Mouse (Mus musculus) thymus, adult 2 months (tissue): ENCODE measurements around the gene Nppc. TPM values are rescaled to one million over a fixed set of nuclear protein-coding genes. Genes with fewer than 3 reads are reported as not detected.
A peak's percentile ranks its signal among the peaks of the same experiment; 100 is the strongest.

Experiments
- DNase-seq: peaks from one replicate; pipeline ENCODE4 v3.0.0; 2021
- H3K27ac ChIP-seq: fragments of 200-500 bp; 2 replicates; pipeline ENCODE4 v1.5.1; 2012; ENCODE audit warnings: low read length, control low read depth; ENCODE audit not compliant: control insufficient read depth, insufficient read depth
- H3K27me3 ChIP-seq: fragments of 200-500 bp; 2 replicates; pipeline ENCODE4 v1.6.1; 2012; ENCODE audit warnings: mild to moderate bottlenecking, low read length, moderate library complexity, mixed read lengths; ENCODE audit not compliant: control insufficient read depth, insufficient read depth
- H3K36me3 ChIP-seq: fragments of 200-500 bp; 2 replicates; pipeline ENCODE4 v1.6.1; 2012; ENCODE audit warnings: mild to moderate bottlenecking, low read length, moderate library complexity; ENCODE audit not compliant: control insufficient read depth, insufficient read depth
- H3K4me1 ChIP-seq: fragments of 200-500 bp; replicated peaks from 2 replicates; pipeline ENCODE4 v1.6.1; 2012; ENCODE audit warnings: low read length; ENCODE audit not compliant: control insufficient read depth, insufficient read depth
- H3K4me3 ChIP-seq: fragments of 200-500 bp; 2 replicates; pipeline ENCODE4 v1.5.1; 2012; ENCODE audit warnings: mild to moderate bottlenecking, low read length, control low read depth, moderate library complexity; ENCODE audit not compliant: control insufficient read depth, insufficient read depth
- CTCF ChIP-seq: fragments of 200-500 bp; IDR thresholded peaks from 2 replicates; pipeline ENCODE4 v1.5.1; 2012; ENCODE audit warnings: mild to moderate bottlenecking, control low read depth, low read length, moderate library complexity, borderline replicate concordance; ENCODE audit not compliant: control insufficient read depth, poor library complexity, insufficient read depth; ENCODE audit errors: extremely low read depth
- POLR2A ChIP-seq: fragments of 200-500 bp; IDR thresholded peaks from 2 replicates; pipeline ENCODE4 v1.6.1; 2012; ENCODE audit warnings: mild to moderate bottlenecking, low read length, control low read depth, moderate library complexity; ENCODE audit not compliant: control insufficient read depth, poor library complexity, insufficient read depth; ENCODE audit errors: extremely low read depth
- WGBS: fragments of 180-500 bp; shearing (Covaris S2); methylation state at CpG from one replicate; pipeline ENCODE4 v1.1.7; 2018; 5-methylcytosine and 5-hydroxymethylcytosine counted together
- polyA plus RNA-seq: library from polyadenylated mRNA; depleted of rRNA; stranded (reverse); fragments of >200 nt; gene quantifications from 2 replicates; pipeline ENCODE4 v1.2.3, GENCODE M21; 2012

Gene Nppc
- polyA plus RNA-seq, 1 experiment = 0.89 TPM

- Histone ChIP-seq H3K27ac (no peak overlapping the region), H3K36me3 (no peaks in the 10 kb centered on the region), H3K27me3 (no peaks in the 10 kb centered on the region), H3K4me1 (no peaks in the 10 kb centered on the region), H3K4me3 (no peak overlapping the region)
- WGBS = 85% methylated on average over 5 of the region's 5 CpGs
- TF ChIP-seq CTCF (no peak), POLR2A (no peak)
- DNase-seq = no peak
These were observed 20.7 kb upstream of the Nppc start for GRCm38 (mm10) chr1:86691027-86691426.

DNA sequence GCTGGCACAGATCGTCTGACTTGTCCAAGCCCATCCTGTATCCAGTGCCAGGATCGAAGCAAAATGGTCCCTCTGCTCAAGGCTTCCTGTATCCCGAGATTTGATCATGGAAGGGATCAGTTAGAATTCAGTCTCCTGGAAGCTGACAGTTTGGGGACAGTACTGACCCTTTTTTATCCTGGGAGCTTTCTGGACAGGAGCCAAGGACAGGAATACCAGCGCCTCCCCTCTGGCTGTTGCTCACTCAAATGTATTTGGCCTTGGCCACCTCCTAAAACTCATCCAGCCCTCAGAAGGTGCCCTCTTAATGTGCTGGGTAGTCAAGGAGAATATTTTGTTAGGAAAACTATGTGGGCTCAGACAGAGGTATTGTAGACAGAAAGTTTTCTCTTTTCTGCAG, 16.9 kb upstream of the Nppc start:
- Histone ChIP-seq H3K36me3 (no peaks in the 10 kb centered on the region), H3K27me3 (no peaks in the 10 kb centered on the region), H3K27ac (no peak overlapping the region), H3K4me3 (no peak overlapping the region), H3K4me1 (no peaks in the 10 kb centered on the region)
- no peak for DNase-seq
- 91% methylated on average over 4 of the region's 4 CpGs for WGBS
- no peak for TF ChIP-seq CTCF
- no peak for TF ChIP-seq POLR2A

DNA sequence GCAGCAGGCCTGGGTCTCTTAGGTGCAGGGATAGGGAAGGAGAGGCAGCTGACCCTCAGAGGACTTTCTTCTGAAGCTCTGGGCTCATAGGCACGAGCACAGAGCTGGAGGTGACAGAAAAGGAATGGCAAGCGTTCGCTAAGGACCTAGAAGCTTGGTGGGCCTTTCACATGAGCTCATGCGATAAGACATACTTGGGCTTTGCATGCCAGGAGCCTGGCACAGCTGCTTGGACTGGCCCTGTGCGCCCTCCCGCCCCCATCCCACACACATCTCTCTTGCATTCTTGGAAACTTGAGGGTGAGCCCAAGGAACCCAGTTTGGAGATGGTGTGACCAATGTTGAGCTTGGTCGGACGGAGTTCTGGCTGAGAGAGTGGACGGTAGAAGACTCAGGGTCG, 8.3 kb upstream of the Nppc start:
- no peaks in the 10 kb centered on the region for H3K4me1 ChIP-seq
- H3K4me3 ChIP-seq = no peak overlapping the region
- no peaks in the 10 kb centered on the region for H3K27me3 ChIP-seq
- H3K27ac ChIP-seq = no peak overlapping the region
- WGBS = 89% methylated on average over 10 of the region's 10 CpGs
- H3K36me3 ChIP-seq = no peaks in the 10 kb centered on the region
- DNase-seq = no peak
- TF ChIP-seq CTCF (no peak), POLR2A (no peak)

GRCm38 (mm10) chr1:86677624-86678023, 7.3 kb upstream of the Nppc start:
- no peaks in the 10 kb centered on the region for H3K27me3 ChIP-seq
- TF ChIP-seq CTCF = no peak
- no peak for TF ChIP-seq POLR2A
- H3K4me3 ChIP-seq = no peak overlapping the region
- no peaks in the 10 kb centered on the region for H3K4me1 ChIP-seq
- WGBS = 91% methylated on average over 3 of the region's 3 CpGs
- DNase-seq = no peak
- H3K36me3 ChIP-seq = no peaks in the 10 kb centered on the region
- no peak overlapping the region for H3K27ac ChIP-seq

DNA sequence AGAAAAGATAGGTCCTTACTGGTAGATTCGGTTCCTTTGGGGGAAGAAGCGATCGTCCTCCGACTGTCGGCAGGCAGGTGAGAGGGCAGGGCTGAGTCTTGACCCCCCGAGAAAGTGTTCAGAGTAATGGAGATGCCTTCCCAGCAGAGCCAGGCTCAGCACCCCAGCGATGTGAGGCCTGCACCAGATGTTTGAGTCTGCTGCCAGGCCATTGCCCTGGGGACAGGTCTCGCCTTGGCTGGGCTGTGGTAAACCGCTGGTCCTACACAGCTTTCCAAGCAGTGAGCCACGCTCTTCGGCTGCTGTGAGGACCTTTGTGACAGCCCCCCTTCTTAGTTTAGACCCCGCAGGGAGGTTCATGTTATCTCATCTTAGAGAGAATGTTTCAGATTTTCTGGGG, 4.8 kb upstream of the Nppc start:
- TF ChIP-seq CTCF = no peak
- no peak for TF ChIP-seq POLR2A
- Histone ChIP-seq H3K36me3 (no peaks in the 10 kb centered on the region), H3K27ac (no peak overlapping the region), H3K4me1 (peaks cover 6% of the 10 kb centered on the region; the same call in 1 of the 2 replicates), H3K27me3 (peaks cover 4% of the 10 kb centered on the region; the same call in 1 of the 2 replicates), H3K4me3 (no peak overlapping the region)
- no peak for DNase-seq
- WGBS = 88% methylated on average over 12 of the region's 12 CpGs

- Histone ChIP-seq H3K4me3 (no peak overlapping the region), H3K27me3 (peaks cover 5% of the 10 kb centered on the region; the same call in 1 of the 2 replicates), H3K4me1 (peaks cover 10% of the 10 kb centered on the region; the same call in 1 of the 2 replicates), H3K36me3 (no peaks in the 10 kb centered on the region), H3K27ac (no peak overlapping the region)
- no peak for DNase-seq
- TF ChIP-seq POLR2A = no peak
- no peak for TF ChIP-seq CTCF
- 84% methylated on average over 9 of the region's 9 CpGs for WGBS
These were observed 4.0 kb upstream of the Nppc start for GRCm38 (mm10) chr1:86674385-86674784.

DNA sequence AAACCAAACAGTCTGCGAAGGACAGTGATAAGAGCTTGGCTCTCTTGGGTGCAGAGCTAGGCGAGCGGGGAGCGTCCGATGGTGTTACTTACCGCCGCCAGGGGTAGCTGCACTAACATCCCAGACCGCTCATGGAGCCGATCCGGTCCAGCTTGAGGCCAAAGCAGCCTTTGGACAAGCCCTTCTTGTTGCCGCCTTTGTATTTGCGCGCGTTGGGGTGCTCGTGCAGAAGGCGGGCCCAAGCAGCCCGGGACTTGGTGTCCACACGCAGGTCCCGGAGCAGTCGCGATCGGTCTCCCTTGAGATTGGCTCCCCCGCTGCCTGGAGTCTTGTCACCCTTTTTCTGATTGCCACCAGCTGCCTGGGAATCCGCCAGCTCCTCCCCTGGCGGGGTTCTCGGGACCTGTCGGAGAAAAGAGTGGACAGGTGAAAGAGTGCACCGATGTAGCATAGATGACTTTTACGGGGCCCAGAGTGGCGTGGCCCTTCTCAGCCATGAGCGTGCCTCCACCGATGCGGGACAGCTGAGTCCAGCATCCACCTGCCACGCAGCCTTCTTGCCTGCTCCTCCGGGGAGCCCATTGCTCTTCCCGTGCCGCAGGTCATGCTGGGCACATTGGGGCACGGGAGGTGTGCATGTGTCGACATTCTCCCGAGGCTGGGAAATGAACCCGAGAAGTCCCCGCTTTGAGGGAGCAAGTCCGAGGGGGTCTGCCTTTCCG, 658 bp downstream of the Nppc start:
- TF ChIP-seq CTCF = peak; percentile 38; the same call in 1 of the 2 replicates
- no peak for TF ChIP-seq POLR2A
- Histone ChIP-seq H3K36me3 (no peaks in the 10 kb centered on the region), H3K27ac (no peak overlapping the region), H3K27me3 (peaks cover 5% of the 10 kb centered on the region; the same call in 1 of the 2 replicates), H3K4me3 (peak overlapping the region; percentile 25), H3K4me1 (peaks cover 10% of the 10 kb centered on the region; the same call in 1 of the 2 replicates)
- peak; percentile 6 for DNase-seq
- WGBS = 3% methylated on average over 44 of the region's 44 CpGs

- Histone ChIP-seq H3K27me3 (peaks cover 1% of the 10 kb centered on the region; the same call in 1 of the 2 replicates), H3K27ac (no peak overlapping the region), H3K4me3 (no peak overlapping the region), H3K36me3 (no peaks in the 10 kb centered on the region), H3K4me1 (0 out of 2 replicates have a peak, but pooled peaks cover 4% of the 10 kb centered on the region)
- WGBS = 93% methylated on average over 2 of the region's 2 CpGs
- DNase-seq = no peak
- TF ChIP-seq CTCF (no peak), POLR2A (no peak)
These were observed 5.3 kb downstream of the Nppc start for GRCm38 (mm10) chr1:86665091-86665490.
